Mouse (Mus musculus): ENCODE measurements at regions not wholly inside any gene's neighbourhood (a gene's known extent, or its start where the extent isn't known, plus 50 kb on each side); places are given as distances from the start of the nearest gene placed in this dataset.

GRCm38 (mm10) chr4:69346979-69347465 is 392.8 kb upstream of the Brinp1 start:
- WGBS = 77% methylated on average over 5 of the region's 5 CpGs
- no peaks in the 10 kb centered on the region for H3K27me3 ChIP-seq (ENCODE audit: control insufficient read depth, insufficient read depth, low read length)
- H3K4me2 ChIP-seq (replicated peaks; ENCODE audit: low read depth, low read length) = no peak overlapping the region
- no peak overlapping the region for H3K9ac ChIP-seq (replicated peaks; ENCODE audit: low read depth, low read length)
- no peaks in the 10 kb centered on the region for H3K4me1 ChIP-seq (ENCODE audit: control insufficient read depth, insufficient read depth, low read length)
- no peak overlapping the region for H3K4me3 ChIP-seq (ENCODE audit: low read depth, low read length)
- no peaks in the 10 kb centered on the region for H3K9me3 ChIP-seq (ENCODE audit: control insufficient read depth, low read depth, low read length)
- ATAC-seq (ENCODE audit: insufficient number of reproducible peaks, insufficient read depth, low FRiP score, low read depth) = no peak
- no peaks in the 10 kb centered on the region for H3K36me3 ChIP-seq (ENCODE audit: control insufficient read depth, insufficient read depth, low read length)
- no peak overlapping the region for H3K27ac ChIP-seq (ENCODE audit: low read length)

DNA sequence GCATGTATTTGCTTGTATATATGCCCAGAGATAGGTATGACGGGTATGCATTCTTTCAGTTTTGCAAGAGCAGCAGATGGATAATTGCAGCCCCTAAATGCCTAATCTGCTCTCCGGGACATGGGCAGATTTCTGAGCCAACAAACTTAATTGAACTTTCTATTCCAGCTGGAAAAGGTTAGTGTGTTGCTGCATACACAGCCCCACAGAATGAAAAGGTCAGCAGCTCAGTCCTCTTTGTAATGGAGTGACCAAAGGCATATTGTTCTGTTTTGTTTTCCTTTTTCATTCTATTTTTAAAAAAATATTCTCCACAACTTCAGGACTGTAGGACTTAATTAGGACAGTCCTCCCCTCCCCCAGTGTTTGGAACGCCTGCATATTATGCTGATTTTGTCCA is 373.4 kb upstream of the Brinp1 start:
- Histone ChIP-seq H3K4me3 (ENCODE audit: low read depth, low read length) (no peak overlapping the region), H3K36me3 (ENCODE audit: control insufficient read depth, insufficient read depth, low read length) (no peaks in the 10 kb centered on the region), H3K27me3 (ENCODE audit: control insufficient read depth, insufficient read depth, low read length) (no peaks in the 10 kb centered on the region), H3K9ac (replicated peaks; ENCODE audit: low read depth, low read length) (no peak overlapping the region), H3K9me3 (ENCODE audit: control insufficient read depth, low read depth, low read length) (no peaks in the 10 kb centered on the region), H3K27ac (ENCODE audit: low read length) (no peak overlapping the region), H3K4me2 (replicated peaks; ENCODE audit: low read depth, low read length) (no peak overlapping the region), H3K4me1 (ENCODE audit: control insufficient read depth, insufficient read depth, low read length) (no peaks in the 10 kb centered on the region)
- WGBS = 51% methylated on average over 3 of the region's 3 CpGs
- no peak for ATAC-seq (ENCODE audit: insufficient number of reproducible peaks, insufficient read depth, low FRiP score, low read depth)
